Mouse (Mus musculus): ENCODE data around the gene Tox2.

Gene Tox2

DNA sequence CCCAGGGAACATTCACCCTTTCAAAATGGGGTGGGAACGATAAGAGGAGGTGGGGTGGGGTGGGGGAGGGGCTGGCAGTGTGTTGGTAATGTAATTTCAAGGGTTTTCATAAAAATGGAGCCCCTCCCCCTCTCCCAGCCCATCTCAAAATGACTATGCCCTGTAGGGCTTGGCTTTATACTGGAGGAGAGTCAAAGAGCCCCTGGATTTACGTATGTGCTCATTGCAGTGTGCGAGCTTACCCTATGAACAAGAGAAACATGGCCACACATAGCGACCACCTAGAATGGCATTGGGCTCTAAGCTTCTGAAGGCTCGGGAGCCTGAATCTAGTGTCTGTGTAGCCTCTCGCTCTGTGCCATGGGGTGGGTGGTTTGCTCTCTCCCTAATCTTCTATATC, 51.3 kb downstream of the Tox2 start:
- DNase-seq (ENCODE audit: low spot score in 2 of 2), result no peak

DNA sequence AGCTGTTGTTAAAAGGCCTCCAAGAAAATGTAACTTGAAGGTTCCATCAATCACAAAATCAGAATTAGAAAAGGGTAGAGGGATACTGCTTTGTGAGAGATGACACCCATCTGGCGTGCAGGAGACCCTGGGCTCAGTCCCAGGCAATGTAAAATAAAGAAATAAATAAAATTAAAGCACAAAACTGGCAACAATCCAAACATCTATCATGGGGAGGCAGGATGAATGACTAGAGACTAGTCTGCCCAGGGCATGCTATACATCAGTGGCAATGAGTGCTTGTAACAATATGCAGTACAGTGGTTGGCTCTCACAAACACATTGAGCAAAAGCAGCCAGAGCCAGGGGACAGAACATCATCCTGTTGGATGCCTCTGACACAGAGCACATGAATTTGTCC, 53.8 kb downstream of the Tox2 start:
- no peak for DNase-seq (ENCODE audit: low spot score in 2 of 2)

DNA sequence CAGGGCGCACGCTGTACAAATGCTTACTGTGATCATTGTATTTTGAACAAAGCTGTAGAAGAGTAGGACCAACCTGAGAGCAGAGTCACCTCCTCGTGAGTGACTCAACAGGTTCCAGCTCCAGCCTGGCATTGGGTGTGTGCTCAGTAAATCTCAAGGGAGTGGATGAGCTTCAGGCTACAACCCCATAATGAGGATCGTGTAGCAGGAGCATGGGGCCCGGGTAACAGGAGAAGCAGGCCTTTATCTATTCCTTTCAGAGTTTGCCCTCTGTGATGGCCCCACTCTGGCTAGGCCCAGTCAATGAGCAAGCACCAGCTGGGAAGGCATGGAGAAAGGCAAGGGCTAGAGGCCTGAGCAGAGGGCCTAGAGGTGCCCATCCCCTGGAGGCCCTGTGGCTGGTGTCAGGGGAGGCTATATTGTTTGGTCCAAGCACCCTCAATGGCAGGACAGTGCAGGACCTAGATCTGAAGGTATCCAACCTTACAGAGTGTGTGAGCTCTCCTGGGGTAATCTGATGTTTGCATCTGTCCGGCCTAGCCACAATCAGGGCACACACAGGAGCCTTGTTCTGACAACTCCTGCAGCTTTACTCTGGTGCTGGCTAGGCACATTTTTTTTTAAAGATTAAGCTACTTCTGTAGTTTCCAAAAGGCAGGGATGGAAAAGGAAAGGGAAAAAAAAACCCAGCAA, 58.6 kb downstream of the Tox2 start:
- DNase-seq (ENCODE audit: low spot score in 2 of 2), result no peak

DNA sequence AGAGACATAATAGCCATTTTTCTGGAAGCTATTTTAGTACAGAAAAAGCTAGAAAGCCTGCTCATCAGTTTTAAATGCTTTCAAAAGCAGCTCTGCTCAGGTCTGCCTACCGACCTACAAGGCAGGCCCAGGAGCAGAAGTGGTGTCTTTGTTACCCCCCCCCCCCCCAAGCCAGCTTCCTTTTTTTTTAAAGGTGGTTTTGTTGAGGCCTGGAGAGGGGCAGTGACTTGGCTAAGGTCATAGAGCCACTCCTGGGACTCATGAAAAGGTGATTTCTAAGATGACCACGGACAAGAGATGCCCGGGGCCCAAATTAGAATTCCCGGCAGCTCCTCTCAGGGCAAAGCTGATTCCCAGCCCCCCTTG, 59.1 kb downstream of the Tox2 start:
- no peak for DNase-seq (ENCODE audit: low spot score in 2 of 2)

DNA sequence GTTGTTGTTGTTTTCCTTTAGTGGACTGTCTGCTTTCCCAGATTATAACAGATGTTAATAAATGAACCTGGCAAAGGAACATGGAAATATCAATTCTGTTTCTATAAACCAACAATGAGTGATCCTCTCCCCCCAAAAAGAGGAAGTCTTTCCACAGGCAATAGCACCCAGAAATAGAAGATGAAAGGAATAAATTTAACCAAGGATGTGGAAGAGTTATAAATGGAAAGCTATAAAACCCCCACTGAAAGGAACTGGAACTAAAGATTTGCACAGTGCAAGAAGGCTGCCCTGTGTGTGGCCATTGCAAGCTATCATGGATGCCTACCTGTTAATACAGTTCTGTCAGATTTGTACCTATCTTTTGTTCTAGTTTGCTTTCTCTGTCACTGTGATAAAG, 64.2 kb downstream of the Tox2 start:
- no peak for DNase-seq (ENCODE audit: low spot score in 2 of 2)

DNA sequence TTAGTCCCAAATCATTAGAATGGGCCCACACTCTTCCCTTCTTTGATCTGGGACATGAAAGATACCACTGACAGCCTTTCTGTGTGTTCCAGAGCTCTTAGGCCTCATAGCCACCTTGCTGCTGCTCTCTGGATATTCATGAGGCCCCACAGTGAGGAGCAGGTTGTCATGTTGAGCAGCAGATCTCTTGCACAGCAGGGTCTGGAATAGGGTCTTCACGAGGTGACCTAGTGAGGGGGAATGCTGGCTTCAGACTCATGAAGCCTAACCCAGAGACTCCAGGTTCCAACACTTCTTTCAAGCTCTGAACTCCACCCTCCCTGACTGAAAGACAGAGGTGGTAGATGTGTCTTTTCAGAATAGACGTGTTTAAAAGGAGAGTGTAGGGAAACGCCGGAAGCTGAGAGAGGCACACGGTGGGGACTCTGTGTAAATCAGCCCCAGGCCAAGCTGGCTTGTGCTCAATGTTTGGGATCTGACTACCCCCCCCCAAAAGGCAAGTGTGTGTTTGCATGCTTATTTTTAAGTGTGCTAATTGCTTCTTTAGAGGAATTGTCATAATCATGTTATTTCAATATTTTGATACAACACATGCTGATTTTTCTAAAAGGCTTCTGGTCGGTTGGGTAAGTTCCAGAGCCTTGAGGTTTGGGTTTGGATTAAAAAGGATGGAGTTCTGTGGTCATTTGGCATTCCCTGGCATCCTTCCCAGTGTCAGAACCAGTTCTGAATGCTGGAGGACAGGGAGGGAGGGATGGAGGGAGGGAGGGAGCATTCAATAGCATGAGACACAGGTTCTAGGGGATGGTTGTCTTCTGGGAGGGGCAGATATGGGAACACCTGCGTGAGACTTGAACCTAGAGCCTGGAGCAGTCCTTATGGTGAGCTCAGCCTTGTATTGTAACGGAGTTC, 68.9 kb downstream of the Tox2 start:
- DNase-seq (ENCODE audit: low spot score in 2 of 2), result no peak

DNA sequence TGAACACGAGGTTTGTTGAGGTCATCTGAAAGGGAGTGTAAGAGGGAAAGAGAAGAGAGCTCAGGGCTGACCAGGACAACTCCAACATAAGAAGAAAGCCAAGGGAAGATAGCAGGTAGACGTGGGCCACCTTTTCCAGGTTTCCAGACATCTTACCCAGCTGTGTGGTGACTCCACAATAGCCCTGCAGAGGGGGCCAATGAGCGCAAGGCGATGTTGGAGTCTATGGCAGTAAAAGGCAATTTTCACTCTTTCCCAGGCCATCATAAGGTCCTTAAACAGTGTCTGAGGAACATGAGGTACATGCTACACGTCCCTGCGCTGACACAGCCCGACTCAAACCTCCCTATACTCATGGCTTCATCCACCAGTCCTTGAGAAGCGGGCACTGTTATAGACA, 70.9 kb downstream of the Tox2 start:
- no peak for DNase-seq (ENCODE audit: low spot score in 2 of 2)

DNA sequence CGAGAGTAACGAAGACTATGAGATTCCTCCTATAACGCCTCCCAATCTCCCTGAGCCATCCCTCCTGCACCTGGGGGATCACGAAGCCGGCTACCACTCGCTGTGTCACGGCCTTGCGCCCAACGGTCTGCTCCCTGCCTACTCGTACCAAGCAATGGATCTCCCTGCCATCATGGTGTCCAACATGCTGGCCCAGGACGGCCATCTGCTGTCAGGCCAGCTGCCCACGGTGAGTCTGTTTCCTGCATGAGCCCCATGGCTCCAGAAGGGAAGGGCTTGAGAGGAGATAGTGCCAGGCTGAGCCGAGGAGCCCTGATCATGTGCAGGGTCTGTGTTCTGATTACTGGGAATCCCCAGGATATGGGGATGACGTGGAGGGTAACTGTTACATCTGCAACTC, 73.1 kb downstream of the Tox2 start:
- no peak for DNase-seq (ENCODE audit: low spot score in 2 of 2)

DNA sequence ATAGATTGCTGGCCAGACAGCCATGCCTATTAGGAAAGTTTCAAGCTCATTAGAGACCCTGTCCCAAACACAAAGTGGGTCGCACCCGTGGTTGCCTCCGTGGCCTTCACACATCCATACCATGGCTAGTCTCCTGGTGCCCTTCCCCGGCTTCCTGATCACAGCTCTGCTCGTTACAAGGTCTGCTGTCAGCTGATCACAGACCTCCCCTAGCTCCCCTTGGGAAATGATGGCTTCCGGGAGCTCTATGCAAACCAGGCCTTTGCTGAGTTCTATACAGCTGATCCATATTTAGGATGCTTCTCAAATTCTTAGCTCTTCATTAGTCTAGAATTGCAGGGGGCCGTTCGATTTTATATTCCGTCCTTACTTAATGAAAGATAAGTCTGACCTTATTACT, 75.1 kb downstream of the Tox2 start:
- DNase-seq (ENCODE audit: low spot score in 2 of 2), result no peak

DNA sequence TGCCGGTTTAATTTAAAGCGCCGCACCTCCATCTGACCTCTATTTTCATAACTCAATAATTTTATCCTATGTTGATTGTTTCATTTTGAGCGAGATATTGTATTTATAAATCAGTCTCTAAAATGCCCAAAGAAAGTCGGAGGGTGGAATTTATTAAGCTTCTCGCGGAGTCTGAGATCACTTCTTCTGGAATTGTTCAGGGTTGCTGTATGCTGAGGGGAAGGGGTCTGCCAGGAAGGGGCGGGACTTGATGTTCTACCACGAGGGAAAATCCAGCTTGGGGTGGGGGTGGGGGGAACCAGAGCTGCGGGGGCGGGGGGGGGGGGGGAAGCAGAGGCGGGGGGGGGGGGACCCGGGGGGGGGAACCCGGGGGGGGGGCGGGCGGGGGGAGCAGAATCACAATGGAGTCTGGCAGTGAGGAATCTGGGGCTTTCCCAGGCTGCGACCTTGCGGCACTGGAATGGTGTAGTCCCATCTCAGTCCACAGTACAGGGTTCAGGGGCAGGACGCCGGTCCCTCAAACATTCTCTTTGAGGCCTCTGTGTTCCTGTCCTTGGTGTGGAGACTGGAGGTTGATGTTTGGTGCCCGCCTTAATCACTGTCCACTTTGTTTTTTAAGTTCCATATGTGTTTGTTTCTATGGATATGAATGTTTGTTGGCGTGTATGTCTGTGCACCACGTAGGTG, 77.9 kb downstream of the Tox2 start:
- no peak for DNase-seq (ENCODE audit: low spot score in 2 of 2)

DNA sequence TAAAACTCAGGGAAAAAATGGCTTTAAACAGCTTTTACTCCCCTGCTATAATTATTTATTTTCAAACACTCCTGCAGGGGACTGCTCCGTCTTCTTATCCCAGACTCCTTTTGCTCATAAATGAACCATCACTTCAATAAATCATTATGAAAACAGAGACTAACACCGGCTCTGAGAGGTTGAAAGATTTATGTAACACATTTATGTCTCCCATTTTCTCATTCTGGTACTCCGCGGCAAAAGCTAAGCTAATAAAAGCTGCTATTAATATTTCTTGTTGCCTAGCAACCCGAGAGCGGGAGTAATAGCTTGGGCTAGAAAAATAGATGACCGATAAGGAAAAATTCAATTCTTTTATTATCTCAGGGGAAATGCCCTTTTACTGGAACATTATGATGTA, 81.9 kb downstream of the Tox2 start:
- no peak for DNase-seq (ENCODE audit: low spot score in 2 of 2)

DNA sequence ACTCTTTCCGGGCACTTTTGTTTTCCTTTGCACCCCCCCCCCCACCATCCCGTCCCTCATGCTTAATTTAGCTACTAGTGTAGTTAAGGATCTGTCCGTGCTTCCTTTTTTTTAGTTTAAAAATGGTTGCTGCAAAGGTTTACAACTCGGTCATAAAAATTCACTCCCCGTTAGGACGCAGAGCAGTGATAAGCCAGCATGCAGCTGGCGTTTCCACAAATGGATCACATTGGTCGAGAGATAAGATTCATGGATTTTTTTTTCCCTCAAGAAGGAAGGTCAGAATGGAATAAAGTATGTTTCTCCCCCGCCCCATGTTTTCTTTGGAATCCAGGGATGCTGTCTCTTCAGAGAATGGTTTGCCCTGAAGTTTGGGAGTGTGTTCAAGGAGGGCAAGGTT, 82.4 kb downstream of the Tox2 start:
- DNase-seq (ENCODE audit: low spot score in 2 of 2), result no peak

DNA sequence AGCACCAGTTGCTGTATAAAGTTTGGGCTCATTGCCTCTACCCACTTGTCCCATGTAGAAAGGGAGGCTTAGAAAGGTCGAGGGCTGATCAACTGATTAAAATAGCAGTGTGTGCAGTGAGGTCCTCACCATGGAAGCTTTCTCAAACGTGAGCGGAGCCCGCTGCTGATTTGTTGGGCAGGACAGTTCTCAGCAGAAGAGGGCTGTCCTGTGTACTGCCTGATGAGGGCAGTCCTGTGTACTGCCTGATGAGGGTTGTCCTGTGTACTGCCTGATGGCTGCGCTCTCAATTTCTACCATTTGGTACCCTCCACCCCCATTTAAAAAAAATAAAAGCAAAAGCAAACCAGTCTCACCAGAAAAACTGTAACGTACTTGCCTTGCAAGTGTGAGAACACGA, 82.8 kb downstream of the Tox2 start:
- DNase-seq (ENCODE audit: low spot score in 2 of 2), result no peak

DNA sequence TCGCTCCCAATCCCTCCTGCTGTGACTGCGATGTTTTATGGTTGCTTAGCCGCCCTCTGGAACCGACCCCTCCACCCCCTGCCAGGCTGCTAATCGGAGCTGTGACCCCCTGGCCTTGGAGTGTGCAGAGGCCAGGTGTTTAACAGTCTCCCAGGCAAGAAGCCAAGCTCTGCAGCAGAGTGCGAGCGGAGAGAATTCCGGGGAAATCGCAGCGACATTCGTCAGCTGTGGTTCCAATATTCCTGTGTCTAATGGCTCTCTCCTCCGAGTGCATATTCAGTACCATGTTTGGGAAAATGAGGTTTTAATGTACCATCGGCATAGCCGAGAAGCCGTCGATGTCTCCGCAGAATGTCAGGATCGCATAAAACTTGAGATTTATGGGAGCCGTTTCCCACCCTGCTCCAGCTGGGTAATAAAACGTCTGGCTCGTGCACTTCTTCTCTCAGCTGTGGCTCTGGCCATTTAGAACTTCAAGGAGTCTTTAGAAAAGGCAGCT, 86.0 kb downstream of the Tox2 start:
- no peak for DNase-seq (ENCODE audit: low spot score in 2 of 2)

DNA sequence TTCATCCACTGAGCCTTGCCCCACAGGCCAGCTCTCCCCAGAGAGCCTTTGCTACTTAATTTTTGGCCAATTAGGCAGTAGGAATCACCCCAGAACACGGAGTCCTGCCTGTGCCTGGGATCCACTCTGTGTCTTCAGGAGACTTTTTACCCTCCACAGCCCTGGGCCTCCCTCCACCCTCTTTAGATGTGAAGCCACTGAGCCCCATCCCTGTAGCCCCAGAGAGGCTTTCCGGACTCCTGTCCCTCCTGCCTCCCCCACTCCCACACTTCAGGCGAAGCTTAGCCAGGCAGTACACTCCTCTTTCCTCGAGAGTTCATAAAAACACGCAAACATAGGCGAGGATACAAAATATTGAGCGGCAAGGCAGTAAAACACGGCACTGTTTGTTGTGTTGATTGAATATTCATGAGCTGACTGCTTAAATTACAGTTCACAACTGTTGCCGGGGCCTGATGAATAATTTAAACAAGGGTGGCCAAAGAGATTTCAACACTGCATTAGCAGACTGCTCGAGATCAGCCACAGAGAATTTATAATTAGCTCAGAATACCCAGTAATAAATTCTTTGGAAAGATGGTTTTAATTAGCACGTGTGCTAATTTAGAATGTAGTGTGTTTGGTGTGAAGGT, 94.2 kb downstream of the Tox2 start:
- no peak for DNase-seq (ENCODE audit: low spot score in 2 of 2)

DNA sequence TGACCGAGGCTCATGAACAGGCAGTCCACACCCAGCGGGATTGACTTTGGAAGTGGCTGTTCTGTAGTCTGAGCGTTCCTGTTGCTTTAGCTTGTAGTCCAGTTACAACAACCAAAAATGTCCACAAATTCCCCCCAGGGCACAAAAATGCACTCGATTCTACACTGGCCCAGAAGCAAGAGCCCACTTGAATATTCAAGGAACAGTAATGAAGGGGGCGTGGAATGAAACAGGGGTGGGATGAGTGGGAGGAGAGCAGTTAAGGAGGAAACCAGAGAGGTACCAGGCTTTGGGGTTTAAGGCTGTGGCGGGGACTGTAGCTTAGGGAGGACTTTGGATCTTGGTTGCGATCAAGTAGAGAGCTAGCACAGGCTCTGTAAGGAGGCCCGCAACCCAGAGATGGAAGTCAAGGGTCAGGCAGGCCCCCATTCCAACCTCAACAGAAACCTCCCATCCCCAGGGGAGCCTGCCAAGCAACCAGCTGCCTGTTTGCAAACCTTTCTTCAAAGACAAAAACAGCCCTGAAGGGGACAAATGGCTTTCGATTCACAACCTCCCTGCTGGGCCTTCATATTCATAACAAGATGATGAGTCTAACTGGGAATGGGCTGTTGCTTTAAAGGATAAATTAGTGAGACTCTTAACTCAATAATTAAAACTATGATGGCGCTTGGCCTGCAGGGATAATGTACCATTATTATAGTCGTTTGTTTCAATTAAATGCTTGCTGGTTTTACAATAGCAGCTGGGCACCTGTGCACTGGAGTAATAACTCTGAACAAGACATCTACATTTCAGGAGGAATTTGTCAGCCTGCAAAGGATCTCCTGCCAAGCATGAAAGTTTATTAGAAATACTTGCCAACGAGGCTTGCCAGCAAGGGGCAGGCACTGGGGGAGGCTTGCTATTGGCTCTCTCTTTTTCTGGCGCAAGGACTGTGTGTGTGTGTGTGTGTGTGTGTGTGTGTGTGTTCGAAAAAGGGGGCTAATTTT, 97.4 kb downstream of the Tox2 start:
- no peak for DNase-seq (ENCODE audit: low spot score in 2 of 2)

DNA sequence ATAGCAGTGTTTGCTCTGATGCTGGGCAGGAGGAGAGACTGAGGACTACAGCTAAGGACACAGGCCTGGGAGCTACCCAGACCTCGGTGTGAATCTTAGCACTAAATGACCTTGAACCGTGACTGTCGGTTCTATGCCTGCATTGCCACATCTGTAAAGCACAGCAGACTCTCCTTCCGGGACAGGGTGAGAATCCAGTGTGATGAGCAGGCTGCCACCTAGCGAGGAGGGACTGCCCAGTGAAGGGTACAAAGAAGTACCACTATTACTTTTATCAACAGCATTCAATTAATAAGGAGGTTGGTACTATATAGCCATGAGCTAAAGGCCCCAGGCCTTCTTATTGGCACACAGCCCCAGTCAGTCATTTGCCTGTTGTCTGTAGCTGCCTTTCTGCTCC, 98.7 kb downstream of the Tox2 start:
- no peak for DNase-seq (ENCODE audit: low spot score in 2 of 2)

DNA sequence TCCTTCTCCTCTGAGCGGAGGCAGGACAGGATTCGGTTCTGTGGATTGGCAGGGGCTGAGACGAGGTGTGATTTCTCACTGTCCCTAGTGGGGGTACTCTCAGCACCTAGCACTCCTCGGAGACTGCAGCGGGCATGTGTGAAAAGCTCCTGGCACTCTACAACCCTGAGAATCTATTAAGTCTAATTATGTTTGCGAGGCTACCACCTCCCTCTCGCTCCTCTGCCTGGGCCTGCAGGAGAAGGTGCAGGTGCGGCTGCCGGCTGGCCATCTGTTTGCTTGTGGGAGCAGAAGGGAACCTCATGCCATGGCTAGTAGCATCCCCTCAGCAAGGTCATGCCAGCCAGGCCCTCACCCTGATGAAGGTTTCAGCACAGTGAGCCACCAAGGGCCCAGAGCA, 100.1 kb downstream of the Tox2 start:
- DNase-seq (ENCODE audit: low spot score in 2 of 2), result no peak

DNA sequence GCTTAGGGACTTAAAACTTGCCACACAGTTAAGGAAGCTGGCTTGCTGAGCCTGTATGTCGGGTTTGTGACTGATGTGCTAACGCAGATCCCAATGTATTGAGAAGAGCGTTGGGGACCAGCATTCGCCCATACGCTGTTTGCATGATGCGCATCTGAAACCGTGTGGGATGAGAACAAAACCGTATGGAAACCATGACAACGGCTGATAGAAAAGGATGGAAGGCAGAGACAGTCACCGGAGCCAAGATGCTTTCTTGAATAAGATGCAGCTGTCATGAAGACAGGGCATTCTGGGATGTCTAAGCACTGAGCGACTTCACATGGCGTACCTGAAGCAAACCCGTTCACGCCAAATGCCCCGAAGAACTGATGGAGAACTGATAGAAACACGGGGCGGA, 106.5 kb downstream of the Tox2 start:
- DNase-seq (ENCODE audit: low spot score in 2 of 2), result no peak

DNA sequence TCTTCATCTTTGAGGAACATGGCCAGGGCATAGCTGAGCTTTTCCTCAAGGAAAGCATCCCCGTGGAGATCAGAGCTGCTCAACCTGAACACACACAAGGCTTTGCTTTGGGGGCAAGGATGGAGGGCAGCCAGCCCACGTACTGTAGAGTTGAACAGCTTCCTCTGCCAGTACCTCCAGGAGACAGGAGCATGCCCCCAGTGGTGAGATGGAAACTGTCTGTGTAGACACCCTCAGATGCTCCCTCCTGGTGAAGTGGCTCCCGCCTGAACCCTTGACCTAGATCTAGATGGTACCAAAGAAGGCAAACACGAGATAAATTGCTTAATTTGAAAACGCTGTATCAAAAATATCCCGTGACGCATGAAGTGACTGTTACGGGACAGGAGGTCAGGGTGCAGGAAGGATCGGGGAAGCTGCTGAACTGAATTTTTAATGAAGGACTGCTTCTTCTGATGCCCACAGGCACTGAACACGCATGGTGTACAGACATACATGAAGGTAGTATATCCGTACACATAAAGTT, 107.3 kb downstream of the Tox2 start:
- DNase-seq (ENCODE audit: low spot score in 2 of 2), result no peak

DNA sequence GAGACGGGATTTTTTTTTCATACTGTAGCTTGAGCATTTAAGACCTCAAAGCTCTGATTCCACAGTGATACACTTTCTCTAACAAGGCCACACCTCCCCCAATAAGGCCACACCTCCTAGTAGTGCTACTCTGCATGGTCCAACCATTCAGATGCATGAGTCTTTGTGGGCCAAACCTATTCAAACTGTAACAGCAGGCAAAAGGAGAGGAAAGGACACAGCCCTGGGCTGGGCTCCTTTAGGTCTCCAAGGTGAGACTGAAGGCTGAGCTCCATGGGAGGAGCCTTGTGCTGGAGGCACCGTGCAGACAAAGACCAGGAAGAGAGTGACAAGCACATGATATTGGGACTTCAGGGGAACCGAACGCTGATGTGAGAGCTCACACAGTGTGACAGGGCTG, 114.4 kb downstream of the Tox2 start:
- DNase-seq (ENCODE audit: low spot score in 2 of 2), result no peak

All from natural killer cell, adult 2 months (primary cell).